Mouse (Mus musculus) midbrain, embryonic 14.5 days (tissue): ENCODE measurements at regions not wholly inside any gene's neighbourhood (a gene's known extent, or its start where the extent isn't known, plus 50 kb on each side); places are given as distances from the start of the nearest gene placed in this dataset.

Source experiments
- ATAC-seq: fragments of 200-750 bp; cut with Nextera tagmentation; 2 replicates; pipeline ENCODE4 v1.8.0; 2017; ENCODE audit warnings: moderate number of reproducible peaks, moderate library complexity; ENCODE audit not compliant: low FRiP score, low TSS enrichment
- DNase-seq: peaks from one replicate; pipeline ENCODE4 v3.0.0-alpha.2; 2015
- H3K27ac ChIP-seq: fragments of 300-500 bp; sonication (generic); replicated peaks from 2 replicates; pipeline ENCODE4 v1.5.1; 2014; ENCODE audit warnings: mild to moderate bottlenecking, low read depth, low read length, moderate library complexity
- H3K27me3 ChIP-seq: fragments of 300-500 bp; sonication (generic); 2 replicates; pipeline ENCODE4 v1.6.1; 2014; ENCODE audit warnings: low read length, control low read depth, mixed read lengths; ENCODE audit not compliant: control insufficient read depth, insufficient read depth
- H3K36me3 ChIP-seq: fragments of 300-500 bp; sonication (generic); 2 replicates; pipeline ENCODE4 v1.6.1; 2014; ENCODE audit warnings: low read length, control low read depth; ENCODE audit not compliant: control insufficient read depth, insufficient read depth
- H3K4me1 ChIP-seq: fragments of 300-500 bp; sonication (generic); 2 replicates; pipeline ENCODE4 v1.6.1; 2014; ENCODE audit warnings: mild to moderate bottlenecking, antibody characterized with exemption, low read length, control low read depth; ENCODE audit not compliant: control insufficient read depth, insufficient read depth
- H3K4me2 ChIP-seq: fragments of 300-500 bp; sonication (generic); 2 replicates; pipeline ENCODE4 v1.6.1; 2014; ENCODE audit warnings: mild to moderate bottlenecking, low read length, moderate library complexity
- H3K4me3 ChIP-seq: fragments of 300-500 bp; sonication (generic); replicated peaks from 2 replicates; pipeline ENCODE4 v1.5.1; 2014; ENCODE audit warnings: low read depth, low read length
- H3K9ac ChIP-seq: fragments of 300-500 bp; sonication (generic); replicated peaks from 2 replicates; pipeline ENCODE4 v1.6.1; 2014; ENCODE audit warnings: mild to moderate bottlenecking, low read length, moderate library complexity
- H3K9me3 ChIP-seq: fragments of 300-500 bp; sonication (generic); 2 replicates; pipeline ENCODE4 v1.6.1; 2016; ENCODE audit warnings: low read length, control low read depth, mixed read lengths; ENCODE audit not compliant: control insufficient read depth
- WGBS: fragments of 180-500 bp; shearing (Covaris S2); extraction: QIAGEN DNeasy Blood & Tissue Kit; methylation state at CpG from one replicate; pipeline ENCODE4 v1.1.7; 2014; 5-methylcytosine and 5-hydroxymethylcytosine counted together

GRCm38 (mm10) chr8:23567906-23568305 is 1156.7 kb downstream of the Mrps31 start:
- H3K27ac ChIP-seq = no peak overlapping the region
- no peaks in the 10 kb centered on the region for H3K36me3 ChIP-seq
- peaks cover 5% of the 10 kb centered on the region; the same call in 1 of the 2 replicates for H3K4me1 ChIP-seq
- ATAC-seq (no peak), DNase-seq (no peak)
- H3K4me3 ChIP-seq = no peak overlapping the region
- 0 out of 2 replicates have a peak, but pooled peaks cover 3% of the 10 kb centered on the region for H3K27me3 ChIP-seq
- H3K9ac ChIP-seq = no peak overlapping the region
- H3K4me2 ChIP-seq = no peak overlapping the region
- no peaks in the 10 kb centered on the region for H3K9me3 ChIP-seq
- 89% methylated on average over 3 of the region's 3 CpGs for WGBS

GRCm38 (mm10) chr8:23571338-23571737 is 1154.3 kb downstream of the Adam3 start:
- H3K36me3 ChIP-seq = no peaks in the 10 kb centered on the region
- H3K4me2 ChIP-seq = no peak overlapping the region
- no peak overlapping the region for H3K4me3 ChIP-seq
- no peaks in the 10 kb centered on the region for H3K27me3 ChIP-seq
- no peak overlapping the region for H3K9ac ChIP-seq
- H3K9me3 ChIP-seq = no peaks in the 10 kb centered on the region
- H3K27ac ChIP-seq = no peak overlapping the region
- no peaks in the 10 kb centered on the region for H3K4me1 ChIP-seq
- WGBS = 88% methylated on average over 1 of the region's 1 CpGs
- ATAC-seq (no peak), DNase-seq (no peak)

GRCm38 (mm10) chr8:23580106-23580505 is 1145.5 kb downstream of the Adam3 start:
- H3K27me3 ChIP-seq = no peaks in the 10 kb centered on the region
- H3K4me2 ChIP-seq = no peak overlapping the region
- H3K36me3 ChIP-seq = no peaks in the 10 kb centered on the region
- no peak overlapping the region for H3K4me3 ChIP-seq
- no peaks in the 10 kb centered on the region for H3K4me1 ChIP-seq
- H3K9me3 ChIP-seq = no peaks in the 10 kb centered on the region
- no peak for ATAC-seq
- WGBS = 93% methylated on average over 4 of the region's 4 CpGs
- no peak for DNase-seq
- no peak overlapping the region for H3K27ac ChIP-seq
- no peak overlapping the region for H3K9ac ChIP-seq

- H3K4me3 ChIP-seq = no peak overlapping the region
- no peaks in the 10 kb centered on the region for H3K36me3 ChIP-seq
- H3K27ac ChIP-seq = no peak overlapping the region
- 96% methylated on average over 2 of the region's 2 CpGs for WGBS
- no peak overlapping the region for H3K9ac ChIP-seq
- DNase-seq (no peak), ATAC-seq (no peak)
- H3K9me3 ChIP-seq = no peaks in the 10 kb centered on the region
- no peak overlapping the region for H3K4me2 ChIP-seq
- no peaks in the 10 kb centered on the region for H3K4me1 ChIP-seq
- H3K27me3 ChIP-seq = no peaks in the 10 kb centered on the region
Measured at GRCm38 (mm10) chr8:23580701-23581100, 1145.0 kb downstream of the Adam3 start.
